Mouse (Mus musculus) lung, postnatal 0 days (tissue): ENCODE measurements around the gene Mylk.

ENCODE experiments used
- CTCF ChIP-seq: IDR thresholded peaks from 2 replicates; pipeline ENCODE4 v1.5.1; 2016; ENCODE audit warnings: antibody characterized with exemption, mild to moderate bottlenecking
- EP300 ChIP-seq: IDR thresholded peaks from 2 replicates; pipeline ENCODE4 v1.6.1; 2016; ENCODE audit warnings: antibody characterized with exemption, mild to moderate bottlenecking, control low read depth

- TF ChIP-seq EP300 = peak; percentile 68
- no peak for TF ChIP-seq CTCF
Measured at GRCm38 (mm10) chr16:34763959-34764591, 19.1 kb downstream of the Mylk start.
